In genomic region chr11:34176371-34176770, GRCm38 (mm10) we compare ENCODE assay signal across 22 mouse cellular contexts. TPM values are rescaled to one million over a fixed set of nuclear protein-coding genes. Genes with fewer than 3 reads are reported as not detected.
A peak's percentile ranks its signal among the peaks of the same experiment; 100 is the strongest.
DNase-seq lines count a peak whose midpoint lies in the region.
"Had no signal": no experiment of that assay in that cellular context is flagged by ENCODE, and none has a peak within 500 bp of the region (broad histone marks: within the 10 kb centered on the region; RNA-seq: fewer than 3 reads in every experiment).

No protein-coding gene starts in this region.

- peak; percentile 56 for DNase-seq in adrenal gland, postnatal 10 days
- DNase-seq in adrenal gland, adult 8-10 months = no peak
- peak; percentile 22 for DNase-seq in layer of hippocampus, adult 11-12 months (ENCODE audit: low spot score)
- no peak for DNase-seq in layer of hippocampus, adult 9-10 months (ENCODE audit: low spot score)
- DNase-seq in right cerebral cortex, postnatal 10 days (ENCODE audit: low spot score in 2 of 2) = peak; percentile 50 to 59
- DNase-seq in right cerebral cortex, postnatal 4 days = no peak
- DNase-seq in urinary bladder, postnatal 10 days (ENCODE audit: low spot score) = no peak
- DNase-seq: adrenal gland, adult 2 months; cerebellum, adult 11-12 months; heart, postnatal 10 days; kidney, adult 11 months; kidney, postnatal 14 days; lung, embryonic 14.5 days; lung, postnatal 14 days; retina, postnatal 1 day had no signal

RNA-seq across cellular contexts. Expression of gene Foxi1, which starts 31.5 kb away (rescaled TPM):
- not detected for total RNA-seq in adrenal gland, postnatal 10 days (2021)
- total RNA-seq in adrenal gland, adult 8-10 months (2022) = not detected
- total RNA-seq: adrenal gland, adult 2 months; CH12.LX; ES-E14; gastrocnemius, adult 8-10 months; heart, adult 8-10 months; heart, postnatal 10 days; hematopoietic stem cell, adult 5-6 weeks; layer of hippocampus, adult 18-20 months; liver, adult 2 months had no signal

Comparison
In these comparisons a context has a peak if more than half of its experiments do, and no peak if none do; other contexts are left out.
1. DNase-seq: peak in adrenal gland, postnatal 10 days (single experiment), layer of hippocampus, adult 11-12 months (single experiment) and right cerebral cortex, postnatal 10 days (2 of 2); none in adrenal gland, adult 8-10 months (single experiment), layer of hippocampus, adult 9-10 months (single experiment), right cerebral cortex, postnatal 4 days (single experiment) and urinary bladder, postnatal 10 days (single experiment).